Mouse (Mus musculus): ENCODE results near the gene Art2b.

DNA sequence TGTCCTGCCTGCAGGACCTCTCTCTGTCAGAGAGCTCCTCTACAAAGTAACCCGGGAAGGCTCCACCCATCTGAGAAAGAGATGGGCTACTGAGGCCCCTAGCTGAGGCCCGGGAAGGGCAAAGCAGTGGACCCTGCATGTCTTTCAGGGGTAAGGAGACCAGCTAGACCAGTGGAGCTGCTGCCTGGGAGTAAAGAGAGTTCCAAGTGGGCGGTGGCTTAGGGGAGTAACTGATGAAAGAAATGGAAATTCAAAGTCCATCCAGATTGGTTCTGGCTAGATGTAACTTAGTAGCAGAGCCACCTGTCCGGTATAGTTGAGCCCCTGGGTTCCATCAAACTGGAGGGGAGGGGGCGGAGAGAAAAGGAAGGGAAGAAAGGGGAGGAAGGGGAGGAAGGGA, 51.0 kb downstream of the Art2b start:
- TF ChIP-seq GABPA (IDR thresholded peaks at IDR 0.05; ENCODE audit: insufficient replicate concordance, low read depth, low read length) (no peak), POLR2A (IDR thresholded peaks at IDR 0.05; ENCODE audit: low read depth, low read length) (no peak), ZC3H11A (IDR thresholded peaks at IDR 0.05; ENCODE audit: low read depth, low read length) (no peak), RCOR1 (conservative IDR thresholded peaks at IDR 0.05; ENCODE audit: low read depth, low read length) (no peak), EP300 (IDR thresholded peaks at IDR 0.05; ENCODE audit: low read length) (no peak), NRF1 (IDR thresholded peaks at IDR 0.05; ENCODE audit: low read depth, low read length) (no peak), UBTF (IDR thresholded peaks at IDR 0.05; ENCODE audit: low read depth, low read length) (no peak), CTCF (conservative IDR thresholded peaks at IDR 0.05 in 1 of 2, IDR thresholded peaks at IDR 0.05 in 1 of 2; ENCODE audit: low read depth in 2 of 2, low read length in 2 of 2) (no peak), MAX (IDR thresholded peaks at IDR 0.05; ENCODE audit: low read length) (no peak), RAD21 (IDR thresholded peaks at IDR 0.05; ENCODE audit: low read depth, low read length) (no peak), ZNF384 (IDR thresholded peaks at IDR 0.05; ENCODE audit: low read depth, low read length) (no peak)
